Mouse (Mus musculus): ENCODE measurements at regions not wholly inside any gene's neighbourhood (a gene's known extent, or its start where the extent isn't known, plus 50 kb on each side); places are given as distances from the start of the nearest gene placed in this dataset.

- no peak for TF ChIP-seq POLR2A (IDR thresholded peaks at IDR 0.05; ENCODE audit: control insufficient read depth, extremely low read depth, insufficient read depth, low read length, poor library complexity)
- TF ChIP-seq CTCF (IDR thresholded peaks at IDR 0.05; ENCODE audit: borderline replicate concordance, control insufficient read depth, extremely low read depth, insufficient read depth, low read length, poor library complexity) = no peak
Observed at GRCm38 (mm10) chr16:21295956-21296733, 91.6 kb downstream of the Ephb3 start.

All from thymus, adult 2 months (tissue).